In the genomic region with DNA sequence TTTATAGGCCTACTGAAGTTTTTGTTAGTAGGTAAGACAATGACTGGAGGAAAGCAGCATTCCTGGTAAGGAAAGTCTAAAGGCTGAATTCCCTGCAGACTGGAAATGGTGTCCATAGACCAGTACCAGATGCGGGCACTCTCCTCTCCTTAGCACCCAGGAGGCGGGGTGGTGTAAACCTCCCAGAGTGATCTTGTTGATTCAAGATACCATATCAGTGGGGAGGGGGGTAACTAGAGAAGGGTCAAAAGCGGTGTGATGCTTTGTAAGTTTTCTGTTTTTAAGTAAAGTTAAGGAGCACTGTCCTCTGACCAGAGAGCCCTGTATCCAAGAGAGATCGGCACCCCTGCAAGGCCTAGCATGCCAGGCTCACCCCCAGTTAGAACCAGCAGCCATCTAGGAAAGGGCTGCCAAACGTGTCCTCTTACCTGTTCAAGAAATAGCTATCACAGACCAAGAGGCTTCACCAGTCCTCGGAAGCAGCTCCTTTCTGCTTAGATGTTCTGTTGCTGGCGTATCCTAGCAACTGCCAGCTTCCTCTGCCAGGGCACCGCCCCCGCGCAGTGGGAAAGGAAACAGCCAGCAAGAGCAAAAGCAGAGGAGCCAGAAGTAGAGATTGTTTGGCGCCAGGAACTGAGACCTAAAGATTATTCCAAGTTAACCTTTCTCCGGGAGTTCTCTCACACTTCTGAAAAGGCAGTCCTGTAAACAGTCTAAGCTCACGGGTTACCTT, we compare ENCODE assay signal across 8 mouse cellular contexts. TPM values are rescaled to one million over a fixed set of nuclear protein-coding genes. Genes with fewer than 3 reads are reported as not detected.
DNase-seq lines count a peak whose midpoint lies in the region; ATAC-seq lines count a peak whose summit lies in the region.

A gene (minus strand): TSS at position 516 of the 733 bp plus-strand sequence.

- no peak for DNase-seq in cerebellum, adult 11 months
- DNase-seq in embryonic facial prominence, embryonic 14.5 days (ENCODE audit: low spot score): peak; percentile 74
- peak; percentile 49 for DNase-seq in limb, embryonic 10.5 days (ENCODE audit: low spot score)
- DNase-seq in splenic B cell, adult 2 months (ENCODE audit: low read depth, low spot score): peak; percentile 15

- ATAC-seq in cerebellum, adult (ENCODE audit: insufficient number of reproducible peaks, low FRiP score, low TSS enrichment): peak; percentile 79
- peak; percentile 82 for ATAC-seq in embryonic facial prominence, embryonic 14.5 days (ENCODE audit: low read depth)
- peak; percentile 82 for ATAC-seq in heart, embryonic 12.5 days (ENCODE audit: insufficient number of reproducible peaks, low FRiP score)
- ATAC-seq in kidney, embryonic 14.5 days (ENCODE audit: low FRiP score, low TSS enrichment): peak; percentile 85
- peak; percentile 71 for ATAC-seq in midbrain, embryonic 12.5 days (ENCODE audit: low FRiP score, low read depth)

- peaks cover 19% of the 10 kb centered on the region for H3K36me3 ChIP-seq in embryonic facial prominence, embryonic 14.5 days (ENCODE audit: control insufficient read depth, insufficient read depth, low read length)
- H3K36me3 ChIP-seq in heart, embryonic 12.5 days: peaks cover 15% of the 10 kb centered on the region
- H3K36me3 ChIP-seq in kidney, embryonic 14.5 days (ENCODE audit: control insufficient read depth, insufficient read depth, low read length): peaks cover 19% of the 10 kb centered on the region
- peaks cover 19% of the 10 kb centered on the region for H3K36me3 ChIP-seq in limb, embryonic 10.5 days
- peaks cover 9% of the 10 kb centered on the region; the same call in 1 of the 2 replicates for H3K36me3 ChIP-seq in midbrain, embryonic 12.5 days
- peaks cover 6% of the 10 kb centered on the region for H3K36me3 ChIP-seq in splenic B cell, adult 2 months (ENCODE audit: control insufficient read depth, insufficient read depth, low read length, poor library complexity, severe bottlenecking)

- H3K27me3 ChIP-seq in embryonic facial prominence, embryonic 14.5 days (replicated peaks; ENCODE audit: control insufficient read depth, insufficient read depth, low read length): no peaks in the 10 kb centered on the region
- no peaks in the 10 kb centered on the region for H3K27me3 ChIP-seq in heart, embryonic 12.5 days (replicated peaks)
- H3K27me3 ChIP-seq in kidney, embryonic 14.5 days (ENCODE audit: control insufficient read depth, insufficient read depth, low read length): no peaks in the 10 kb centered on the region
- no peaks in the 10 kb centered on the region for H3K27me3 ChIP-seq in limb, embryonic 10.5 days (ENCODE audit: low read depth, poor library complexity, severe bottlenecking)
- no peaks in the 10 kb centered on the region for H3K27me3 ChIP-seq in midbrain, embryonic 12.5 days
- H3K27me3 ChIP-seq in splenic B cell, adult 2 months (ENCODE audit: control insufficient read depth, insufficient read depth, low read length, poor library complexity, severe bottlenecking): no peaks in the 10 kb centered on the region

- no peak within 1 kb of the TSS for H3K4me3 ChIP-seq in embryonic facial prominence, embryonic 14.5 days (ENCODE audit: low read depth, low read length)
- H3K4me3 ChIP-seq in heart, embryonic 12.5 days: no peak within 1 kb of the TSS
- no peak within 1 kb of the TSS for H3K4me3 ChIP-seq in kidney, embryonic 14.5 days (ENCODE audit: low read length)
- no peak within 1 kb of the TSS for H3K4me3 ChIP-seq in limb, embryonic 10.5 days
- H3K4me3 ChIP-seq in midbrain, embryonic 12.5 days: no peak within 1 kb of the TSS

- 27% methylated on average over 13 of the region's 13 CpGs for WGBS in embryonic facial prominence, embryonic 14.5 days
- WGBS in heart, embryonic 12.5 days: 13% methylated on average over 13 of the region's 13 CpGs
- 22% methylated on average over 13 of the region's 13 CpGs for WGBS in kidney, embryonic 14.5 days
- WGBS in limb, embryonic 10.5 days: 32% methylated on average over 13 of the region's 13 CpGs
- WGBS in midbrain, embryonic 12.5 days: 21% methylated on average over 13 of the region's 13 CpGs

- peak within 1 kb of the TSS; percentile 43 for H3K9ac ChIP-seq in embryonic facial prominence, embryonic 14.5 days (ENCODE audit: low read depth, low read length)
- H3K9ac ChIP-seq in heart, embryonic 12.5 days: no peak within 1 kb of the TSS; the same call in 1 of the 2 replicates
- no peak within 1 kb of the TSS for H3K9ac ChIP-seq in kidney, embryonic 14.5 days (ENCODE audit: low read depth, low read length)
- H3K9ac ChIP-seq in midbrain, embryonic 12.5 days (replicated peaks): no peak within 1 kb of the TSS

- H3K27ac ChIP-seq in embryonic facial prominence, embryonic 14.5 days (replicated peaks; ENCODE audit: low read depth, low read length): no peak within 1 kb of the TSS
- peak within 1 kb of the TSS; percentile 66 for H3K27ac ChIP-seq in heart, embryonic 12.5 days (ENCODE audit: poor library complexity, severe bottlenecking)
- no peak within 1 kb of the TSS for H3K27ac ChIP-seq in kidney, embryonic 14.5 days (ENCODE audit: low read depth, low read length)
- H3K27ac ChIP-seq in limb, embryonic 10.5 days: no peak within 1 kb of the TSS
- no peak within 1 kb of the TSS for H3K27ac ChIP-seq in midbrain, embryonic 12.5 days (replicated peaks)

- no peaks in the 10 kb centered on the region for H3K4me1 ChIP-seq in embryonic facial prominence, embryonic 14.5 days (ENCODE audit: control insufficient read depth, insufficient read depth, low read length)
- H3K4me1 ChIP-seq in heart, embryonic 12.5 days (replicated peaks): peaks cover 7% of the 10 kb centered on the region; the same call in 1 of the 2 replicates
- no peaks in the 10 kb centered on the region for H3K4me1 ChIP-seq in kidney, embryonic 14.5 days (ENCODE audit: control insufficient read depth, insufficient read depth, low read length)
- peaks cover 8% of the 10 kb centered on the region for H3K4me1 ChIP-seq in limb, embryonic 10.5 days
- peaks cover 9% of the 10 kb centered on the region for H3K4me1 ChIP-seq in midbrain, embryonic 12.5 days

- H3K9me3 ChIP-seq in embryonic facial prominence, embryonic 14.5 days (ENCODE audit: control insufficient read depth, low read length): no peaks in the 10 kb centered on the region
- H3K9me3 ChIP-seq in heart, embryonic 12.5 days (replicated peaks): no peaks in the 10 kb centered on the region
- no peaks in the 10 kb centered on the region for H3K9me3 ChIP-seq in kidney, embryonic 14.5 days (ENCODE audit: control insufficient read depth, low read length)
- no peaks in the 10 kb centered on the region for H3K9me3 ChIP-seq in limb, embryonic 10.5 days (replicated peaks)
- H3K9me3 ChIP-seq in midbrain, embryonic 12.5 days: no peaks in the 10 kb centered on the region

- H3K4me2 ChIP-seq in embryonic facial prominence, embryonic 14.5 days (ENCODE audit: low read depth, low read length): peak within 1 kb of the TSS; percentile 13; the same call in 1 of the 2 replicates
- peak within 1 kb of the TSS; percentile 41 for H3K4me2 ChIP-seq in heart, embryonic 12.5 days
- peak within 1 kb of the TSS; percentile 6; the same call in 1 of the 2 replicates for H3K4me2 ChIP-seq in kidney, embryonic 14.5 days (replicated peaks; ENCODE audit: low read depth, low read length)
- H3K4me2 ChIP-seq in midbrain, embryonic 12.5 days (replicated peaks): peak within 1 kb of the TSS; percentile 32

RNA-seq across cellular contexts. Expression of the gene that starts here (rescaled TPM):
- polyA plus RNA-seq in embryonic facial prominence, embryonic 14.5 days (2014; fragmentation: Nextera tagmentation; extraction: Ambion mirVana): 0.56 and 1.6 TPM in 2 replicates
- 0.36 and 0.40 TPM in 2 replicates for polyA plus RNA-seq in heart, embryonic 12.5 days (2016; fragmentation: Nextera tagmentation; extraction: Ambion mirVana)
- 0.07 TPM in 1 of 2 replicates, not detected in the other for polyA plus RNA-seq in kidney, embryonic 14.5 days (2014; fragmentation: Nextera tagmentation; extraction: Ambion mirVana)
- 0.08 TPM in 1 of 2 replicates, not detected in the other for polyA plus RNA-seq in limb, embryonic 10.5 days (2016; fragmentation: Nextera tagmentation; extraction: Ambion mirVana)
- 0.06 and 0.16 TPM in 2 replicates for polyA plus RNA-seq in midbrain, embryonic 12.5 days (2016; fragmentation: Nextera tagmentation; extraction: Ambion mirVana)

Comparison
In these comparisons a context has a peak if more than half of its experiments do, and no peak if none do; other contexts are left out.
1. Peak in ATAC-seq, H3K27ac ChIP-seq and H3K4me2 ChIP-seq in heart, embryonic 12.5 days; RNA of the gene not detected or under 1 TPM.
2. Peak in ATAC-seq and H3K4me2 ChIP-seq in kidney, embryonic 14.5 days; RNA of the gene not detected or under 1 TPM.
3. Peak in DNase-seq in limb, embryonic 10.5 days; RNA of the gene not detected or under 1 TPM.
4. Peak in ATAC-seq and H3K4me2 ChIP-seq in midbrain, embryonic 12.5 days; RNA of the gene not detected or under 1 TPM.